Mouse (Mus musculus) thymus, adult 2 months (tissue): ENCODE measurements around the gene Ccnk. TPM values are rescaled to one million over a fixed set of nuclear protein-coding genes. Genes with fewer than 3 reads are reported as not detected.
A peak's percentile ranks its signal among the peaks of the same experiment; 100 is the strongest.

Experiments
- DNase-seq: peaks from one replicate; pipeline ENCODE4 v3.0.0; 2021
- H3K27ac ChIP-seq: fragments of 200-500 bp; 2 replicates; pipeline ENCODE4 v1.5.1; 2012; ENCODE audit warnings: low read length, control low read depth; ENCODE audit not compliant: control insufficient read depth, insufficient read depth
- H3K27me3 ChIP-seq: fragments of 200-500 bp; 2 replicates; pipeline ENCODE4 v1.6.1; 2012; ENCODE audit warnings: mild to moderate bottlenecking, low read length, moderate library complexity, mixed read lengths; ENCODE audit not compliant: control insufficient read depth, insufficient read depth
- H3K36me3 ChIP-seq: fragments of 200-500 bp; 2 replicates; pipeline ENCODE4 v1.6.1; 2012; ENCODE audit warnings: mild to moderate bottlenecking, low read length, moderate library complexity; ENCODE audit not compliant: control insufficient read depth, insufficient read depth
- H3K4me1 ChIP-seq: fragments of 200-500 bp; replicated peaks from 2 replicates; pipeline ENCODE4 v1.6.1; 2012; ENCODE audit warnings: low read length; ENCODE audit not compliant: control insufficient read depth, insufficient read depth
- H3K4me3 ChIP-seq: fragments of 200-500 bp; 2 replicates; pipeline ENCODE4 v1.5.1; 2012; ENCODE audit warnings: mild to moderate bottlenecking, low read length, control low read depth, moderate library complexity; ENCODE audit not compliant: control insufficient read depth, insufficient read depth
- CTCF ChIP-seq: fragments of 200-500 bp; IDR thresholded peaks from 2 replicates; pipeline ENCODE4 v1.5.1; 2012; ENCODE audit warnings: mild to moderate bottlenecking, control low read depth, low read length, moderate library complexity, borderline replicate concordance; ENCODE audit not compliant: control insufficient read depth, poor library complexity, insufficient read depth; ENCODE audit errors: extremely low read depth
- POLR2A ChIP-seq: fragments of 200-500 bp; IDR thresholded peaks from 2 replicates; pipeline ENCODE4 v1.6.1; 2012; ENCODE audit warnings: mild to moderate bottlenecking, low read length, control low read depth, moderate library complexity; ENCODE audit not compliant: control insufficient read depth, poor library complexity, insufficient read depth; ENCODE audit errors: extremely low read depth
- WGBS: fragments of 180-500 bp; shearing (Covaris S2); methylation state at CpG from one replicate; pipeline ENCODE4 v1.1.7; 2018; 5-methylcytosine and 5-hydroxymethylcytosine counted together
- polyA plus RNA-seq: library from polyadenylated mRNA; depleted of rRNA; stranded (reverse); fragments of >200 nt; gene quantifications from 2 replicates; pipeline ENCODE4 v1.2.3, GENCODE M21; 2012

Ccnk gene
- polyA plus RNA-seq, 1 experiment = 36.2 TPM

- Histone ChIP-seq H3K36me3 (no peaks in the 10 kb centered on the region), H3K4me3 (no peak overlapping the region), H3K27me3 (no peaks in the 10 kb centered on the region), H3K27ac (no peak overlapping the region), H3K4me1 (no peaks in the 10 kb centered on the region)
- no peak for DNase-seq
- 95% methylated on average over 13 of the region's 13 CpGs for WGBS
- TF ChIP-seq CTCF (no peak), POLR2A (no peak)
Observed at GRCm38 (mm10) chr12:108226216-108226615, 46.8 kb downstream of the Ccnk start.

GRCm38 (mm10) chr12:108226941-108227340, 47.6 kb downstream of the Ccnk start:
- TF ChIP-seq CTCF = no peak
- no peak for TF ChIP-seq POLR2A
- DNase-seq = no peak
- 95% methylated on average over 12 of the region's 12 CpGs for WGBS
- H3K27me3 ChIP-seq = no peaks in the 10 kb centered on the region
- no peak overlapping the region for H3K4me3 ChIP-seq
- no peaks in the 10 kb centered on the region for H3K36me3 ChIP-seq
- no peak overlapping the region for H3K27ac ChIP-seq
- no peaks in the 10 kb centered on the region for H3K4me1 ChIP-seq

- no peak for TF ChIP-seq CTCF
- TF ChIP-seq POLR2A = no peak
- Histone ChIP-seq H3K4me3 (no peak overlapping the region), H3K27ac (no peak overlapping the region), H3K27me3 (no peaks in the 10 kb centered on the region), H3K4me1 (no peaks in the 10 kb centered on the region), H3K36me3 (no peaks in the 10 kb centered on the region)
- 98% methylated on average over 16 of the region's 16 CpGs for WGBS
- no peak for DNase-seq
Observed at GRCm38 (mm10) chr12:108227527-108227926, 48.1 kb downstream of the Ccnk start.

- H3K4me3 ChIP-seq = no peak overlapping the region
- DNase-seq = no peak
- 96% methylated on average over 12 of the region's 12 CpGs for WGBS
- no peak for TF ChIP-seq CTCF
- TF ChIP-seq POLR2A = no peak
- H3K4me1 ChIP-seq = no peaks in the 10 kb centered on the region
- H3K27ac ChIP-seq = no peak overlapping the region
- H3K36me3 ChIP-seq = no peaks in the 10 kb centered on the region
- no peaks in the 10 kb centered on the region for H3K27me3 ChIP-seq
Observed at GRCm38 (mm10) chr12:108230077-108230476, 50.7 kb downstream of the Ccnk start.

- H3K27ac ChIP-seq = no peak overlapping the region
- no peaks in the 10 kb centered on the region for H3K4me1 ChIP-seq
- 70% methylated on average over 18 of the region's 18 CpGs for WGBS
- H3K36me3 ChIP-seq = no peaks in the 10 kb centered on the region
- TF ChIP-seq CTCF = peak; percentile 7; the same call in 1 of the 2 replicates
- no peak for TF ChIP-seq POLR2A
- H3K4me3 ChIP-seq = no peak overlapping the region
- no peaks in the 10 kb centered on the region for H3K27me3 ChIP-seq
- peak; percentile 44 for DNase-seq
Observed at GRCm38 (mm10) chr12:108230821-108231794, 51.7 kb downstream of the Ccnk start.

- WGBS = 94% methylated on average over 9 of the region's 9 CpGs
- H3K27me3 ChIP-seq = no peaks in the 10 kb centered on the region
- H3K4me3 ChIP-seq = no peak overlapping the region
- DNase-seq = no peak
- no peaks in the 10 kb centered on the region for H3K36me3 ChIP-seq
- no peak overlapping the region for H3K27ac ChIP-seq
- no peak for TF ChIP-seq POLR2A
- TF ChIP-seq CTCF = no peak
- H3K4me1 ChIP-seq = no peaks in the 10 kb centered on the region
Observed at GRCm38 (mm10) chr12:108231901-108232300, 52.5 kb downstream of the Ccnk start.

GRCm38 (mm10) chr12:108233736-108234135, 54.4 kb downstream of the Ccnk start:
- 87% methylated on average over 6 of the region's 6 CpGs for WGBS
- Histone ChIP-seq H3K27ac (no peak overlapping the region), H3K36me3 (no peaks in the 10 kb centered on the region), H3K4me1 (no peaks in the 10 kb centered on the region), H3K27me3 (no peaks in the 10 kb centered on the region), H3K4me3 (no peak overlapping the region)
- TF ChIP-seq CTCF (no peak), POLR2A (no peak)
- no peak for DNase-seq
